Mouse (Mus musculus) testis, postnatal 14 days (tissue): ENCODE results near the gene Daam2.

ENCODE experiments used
- DNase-seq: peaks from one replicate; pipeline ENCODE4 v3.0.0; 2021; ENCODE audit warnings: low spot score

The Daam2 gene

GRCm38 (mm10) chr17:49563830-49564470, at the start of gene Daam2:
Gene Daam2 (minus strand): TSS chr17:49564343.
- DNase-seq: peak; percentile 74

- DNase-seq: no peak
Observed at GRCm38 (mm10) chr17:49610296-49610695, 46.2 kb upstream of the Daam2 start.

GRCm38 (mm10) chr17:49607351-49608027, 43.3 kb upstream of the Daam2 start:
- no peak for DNase-seq

DNA sequence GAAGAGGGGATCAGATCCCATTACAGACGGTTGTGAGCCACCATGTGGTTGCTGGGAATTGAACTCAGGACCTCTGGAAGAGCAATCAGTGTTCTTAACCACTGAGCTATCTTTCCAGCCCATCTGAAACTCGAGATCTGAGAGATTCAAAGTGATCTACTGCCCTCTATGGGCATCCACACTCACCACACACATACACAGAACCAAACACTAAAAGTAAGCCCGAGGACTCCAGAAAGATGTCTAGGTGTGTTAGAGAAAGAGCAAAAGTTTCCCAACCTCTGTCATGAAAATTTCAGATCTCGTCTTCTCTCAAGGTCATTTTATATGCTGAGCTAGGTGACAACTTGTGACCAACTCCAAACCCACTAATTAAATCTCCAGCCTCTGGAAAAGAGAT, 41.3 kb upstream of the Daam2 start:
- no peak for DNase-seq

DNA sequence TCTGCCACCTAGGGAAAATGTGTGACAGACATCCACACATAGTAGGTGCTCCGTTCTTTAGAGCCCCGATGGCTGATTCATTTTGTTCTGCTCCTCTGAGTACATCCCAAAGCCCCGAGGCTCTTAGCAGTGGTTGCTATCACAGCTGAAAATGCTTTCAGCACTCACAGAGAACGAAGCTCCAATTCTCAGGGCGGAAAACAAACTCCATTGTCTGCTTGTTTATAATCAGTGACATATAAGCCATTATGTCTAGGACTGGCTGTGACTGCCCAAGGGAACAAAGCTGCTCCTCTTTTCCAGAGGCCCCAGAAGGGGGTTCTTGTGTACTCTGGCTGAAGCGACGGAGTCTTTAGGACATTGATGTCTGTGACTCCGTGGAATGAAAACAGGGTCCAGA, 25.9 kb upstream of the Daam2 start:
- no peak for DNase-seq

GRCm38 (mm10) chr17:49582471-49582870, 18.3 kb upstream of the Daam2 start:
- no peak for DNase-seq

GRCm38 (mm10) chr17:49577321-49577720, 13.2 kb upstream of the Daam2 start:
- no peak for DNase-seq

DNA sequence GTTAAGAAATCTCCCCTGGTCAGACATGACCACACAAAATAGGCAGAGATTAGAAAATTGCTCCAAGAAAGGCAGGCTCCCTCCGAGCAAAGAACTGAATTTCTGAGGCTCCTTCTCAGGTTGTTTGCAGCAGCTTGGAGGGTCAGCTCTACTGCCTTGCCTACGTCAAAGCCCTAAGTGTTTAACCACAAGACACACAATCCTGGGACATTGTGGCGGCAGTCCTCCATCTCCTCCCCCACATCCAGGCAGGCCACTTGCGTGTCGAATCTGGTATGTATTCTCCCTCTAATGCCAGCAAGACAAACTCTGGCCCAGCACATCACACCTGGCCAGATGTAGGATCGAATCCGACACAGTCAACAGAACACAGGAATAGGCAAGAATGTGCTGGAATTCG, 4.6 kb upstream of the Daam2 start:
- DNase-seq: no peak

GRCm38 (mm10) chr17:49564489-49564888, 346 bp upstream of the Daam2 start:
- no peak for DNase-seq

DNA sequence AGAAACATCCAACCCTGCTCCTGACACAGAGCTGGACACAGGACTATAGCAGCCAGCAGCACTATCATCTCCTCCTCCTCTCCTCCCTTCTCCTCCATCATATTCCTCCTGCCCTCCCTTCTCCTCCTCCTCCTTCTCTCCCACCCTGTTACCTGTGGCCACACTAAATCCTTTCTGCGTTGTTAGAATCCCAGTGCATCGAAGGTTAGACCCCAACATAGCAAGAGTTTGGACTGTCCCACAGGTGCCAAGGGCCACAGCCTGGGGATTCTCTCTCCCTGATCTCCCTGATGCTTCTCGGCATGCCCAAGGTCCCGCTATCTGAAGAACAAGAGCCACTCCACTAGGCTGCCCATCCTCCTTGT, 745 bp downstream of the Daam2 start:
- DNase-seq: peak; percentile 47

- no peak for DNase-seq
Observed at GRCm38 (mm10) chr17:49562701-49563415, 1.3 kb downstream of the Daam2 start.

DNA sequence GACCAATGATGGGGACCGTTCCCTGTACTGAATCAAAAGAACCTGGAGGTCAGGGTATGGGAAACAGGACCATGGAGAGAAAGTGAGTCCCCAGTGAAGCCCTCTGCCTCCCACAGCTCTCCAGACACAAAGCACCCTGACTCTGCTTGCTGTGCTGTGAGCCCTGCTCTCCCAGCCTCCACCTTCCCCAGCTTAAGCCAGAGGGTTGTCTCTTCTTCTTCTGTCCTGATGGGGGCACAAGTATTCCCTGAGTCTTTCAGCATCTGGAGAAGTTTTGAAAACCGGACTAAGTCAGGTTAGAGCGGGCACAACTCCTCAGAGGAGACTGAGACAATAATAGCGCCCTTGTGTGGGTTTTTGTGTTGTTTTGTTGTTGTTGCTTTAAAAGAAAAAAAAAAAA, 2.2 kb downstream of the Daam2 start:
- DNase-seq: no peak

DNA sequence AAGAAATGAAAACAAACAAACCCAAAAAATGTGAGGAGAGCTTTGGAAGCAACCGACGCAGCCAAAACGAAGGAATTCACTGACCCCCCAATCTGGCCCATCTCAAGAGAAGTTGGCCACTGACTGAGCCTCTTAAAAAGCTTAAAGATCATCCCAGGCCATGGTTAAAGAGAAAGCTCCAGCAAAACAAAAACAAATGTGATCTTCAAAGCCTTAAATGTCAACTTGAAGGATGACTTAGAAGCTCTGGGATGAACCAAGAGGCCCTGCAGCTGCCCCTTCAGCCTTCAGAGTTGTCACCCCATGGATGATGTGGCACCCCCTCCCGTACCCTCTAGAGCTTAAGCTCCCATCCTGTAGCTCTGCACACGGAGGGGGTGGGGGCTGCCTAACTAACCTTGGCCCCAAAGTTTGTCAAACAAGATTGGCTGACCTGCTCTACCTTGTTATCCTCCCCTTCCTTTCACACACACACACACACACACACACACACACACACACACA, 4.3 kb downstream of the Daam2 start:
- no peak for DNase-seq

GRCm38 (mm10) chr17:49556169-49556568, 8.0 kb downstream of the Daam2 start:
- DNase-seq: no peak

DNA sequence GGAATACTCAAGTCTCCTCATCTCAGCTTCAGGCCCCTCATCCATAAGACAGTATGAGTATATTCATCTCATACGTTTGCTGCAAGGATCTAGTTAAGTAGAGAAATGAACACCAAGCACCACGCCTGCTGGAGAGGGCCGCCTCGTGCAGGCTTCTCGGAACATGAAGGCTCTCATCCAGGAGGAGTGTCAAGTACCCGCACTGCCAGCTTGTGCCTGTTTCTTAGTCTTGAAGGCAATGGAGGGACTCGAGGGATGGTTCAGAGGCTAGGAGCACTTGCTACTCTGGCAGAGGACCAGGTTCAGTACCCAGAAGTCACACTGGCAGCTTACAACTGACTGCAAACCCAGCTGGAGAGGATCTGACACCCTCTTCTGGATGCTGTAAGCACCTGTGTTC, 12.2 kb downstream of the Daam2 start:
- DNase-seq: no peak

DNA sequence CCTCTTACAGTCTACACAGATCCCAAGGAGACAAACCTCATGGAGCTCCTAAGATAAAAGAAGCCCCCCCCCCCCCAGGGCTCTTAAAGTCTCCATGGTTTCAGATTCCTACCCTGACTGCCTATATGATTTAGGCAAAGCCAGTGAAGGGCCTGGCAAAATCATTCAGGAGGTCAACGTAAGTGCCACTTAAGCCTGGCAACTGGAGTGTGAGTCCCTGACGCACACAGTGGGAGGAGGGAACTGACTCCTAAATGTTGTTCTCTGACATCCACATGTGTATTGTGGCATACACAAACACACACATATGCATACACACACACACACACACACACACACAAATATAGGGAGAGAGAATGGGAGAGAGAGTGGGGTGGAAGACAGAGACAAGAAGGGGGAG, 12.7 kb downstream of the Daam2 start:
- DNase-seq: no peak

DNA sequence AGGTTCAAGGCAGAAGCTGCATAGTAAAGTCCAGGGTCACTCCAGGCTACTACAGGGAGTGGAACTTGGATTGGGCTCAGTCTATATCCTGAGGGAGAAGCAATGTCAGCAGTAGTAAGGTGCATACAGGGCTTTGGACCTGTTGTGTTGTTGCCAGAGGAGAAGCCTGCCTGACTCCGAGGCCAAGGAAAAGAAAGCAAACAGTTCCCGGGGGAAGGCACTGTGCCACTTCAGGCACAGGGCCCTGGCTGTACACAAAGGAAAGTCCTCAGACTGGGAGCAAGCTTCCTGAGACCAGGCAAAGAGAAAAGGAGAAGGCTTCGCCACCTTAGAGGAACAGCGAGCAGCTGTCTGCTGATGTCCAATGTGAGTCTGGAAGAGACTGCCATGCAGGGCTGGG, 18.1 kb downstream of the Daam2 start:
- DNase-seq: peak; percentile 29

DNA sequence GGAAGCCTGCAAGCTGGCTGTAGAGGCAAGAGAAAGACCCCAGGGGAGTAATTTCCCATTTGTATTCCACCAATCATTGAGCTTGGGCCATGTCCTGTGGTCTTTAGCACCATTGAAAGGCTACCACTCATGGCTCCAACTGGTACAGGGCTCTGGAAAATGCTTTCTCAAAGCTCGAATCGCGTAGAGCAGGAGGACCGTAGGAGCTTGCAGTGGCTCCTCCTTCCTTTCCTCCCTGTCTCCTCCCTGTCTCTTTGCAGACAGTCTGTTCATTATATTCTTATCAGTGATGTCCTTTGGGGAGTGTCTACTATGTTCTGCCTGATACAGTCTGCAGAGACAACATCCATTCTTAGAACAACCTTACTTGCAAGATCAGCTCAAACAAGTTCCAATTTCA, 18.7 kb downstream of the Daam2 start:
- peak; percentile 71 for DNase-seq

GRCm38 (mm10) chr17:49544561-49544960, 19.6 kb downstream of the Daam2 start:
- DNase-seq: no peak

- no peak for DNase-seq
Observed at GRCm38 (mm10) chr17:49540706-49541105, 23.4 kb downstream of the Daam2 start.

GRCm38 (mm10) chr17:49539204-49539603, 24.9 kb downstream of the Daam2 start:
- peak; percentile 83 for DNase-seq

DNA sequence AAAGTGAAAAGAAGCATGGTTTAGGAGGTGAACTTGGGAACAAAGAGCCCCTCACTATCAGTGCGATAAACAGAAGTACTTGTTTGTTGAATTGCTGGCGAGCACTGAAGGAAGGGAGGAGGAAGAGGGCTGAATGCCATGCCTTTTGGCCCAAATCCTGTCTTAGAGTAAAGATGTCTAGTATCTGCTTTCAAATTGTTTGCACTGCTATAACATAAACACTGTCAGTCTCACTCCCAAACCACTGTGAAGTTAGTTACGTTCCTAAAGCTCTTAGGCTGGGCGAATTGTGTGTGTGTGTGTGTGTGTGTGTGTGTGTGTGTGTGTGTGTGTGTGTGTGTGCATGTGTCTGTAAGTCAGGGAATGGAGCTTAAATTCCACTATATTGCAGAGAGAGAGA, 28.6 kb downstream of the Daam2 start:
- DNase-seq: no peak

- DNase-seq: no peak
Observed at GRCm38 (mm10) chr17:49534267-49534719, 29.9 kb downstream of the Daam2 start.
